Mouse (Mus musculus) T-helper 2 cell (primary cell): ENCODE data around the gene Gm21974.
"Not testable (repeated sequence)": the region's sequence is repeated elsewhere in the genome, so short reads cannot be mapped to it uniquely, and the experiment has no call there.

ENCODE experiments used
- in situ Hi-C: fragments of 300-600 bp; cut with MboI, MseI; formaldehyde crosslinking; loops from one replicate; pipeline ENCODE4 v1.15.1; 2025; ENCODE audit warnings: high pct_unique_total_duplicates

The Gm21974 gene

DNA sequence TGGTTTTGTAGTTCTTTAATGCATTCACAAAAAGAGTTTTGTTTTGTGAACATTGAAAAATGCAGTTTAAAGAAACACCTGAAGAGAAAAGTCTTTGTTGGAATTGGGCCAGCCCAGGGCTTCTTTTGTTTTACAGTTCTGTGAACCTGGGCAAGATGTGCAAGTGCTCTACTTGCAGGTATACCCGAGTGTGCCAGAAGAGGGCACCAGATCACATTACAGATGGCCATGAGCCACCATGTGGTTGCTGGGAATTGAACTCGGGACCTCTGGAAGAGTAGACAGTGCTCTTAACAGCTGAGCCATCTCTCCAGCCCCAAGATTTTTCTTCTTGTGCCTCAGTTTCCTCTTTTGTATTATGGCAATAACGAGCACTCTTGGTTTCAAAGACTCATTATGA lies 22.9 kb upstream of the Gm21974 start:
- in situ Hi-C loops = no loop called here

DNA sequence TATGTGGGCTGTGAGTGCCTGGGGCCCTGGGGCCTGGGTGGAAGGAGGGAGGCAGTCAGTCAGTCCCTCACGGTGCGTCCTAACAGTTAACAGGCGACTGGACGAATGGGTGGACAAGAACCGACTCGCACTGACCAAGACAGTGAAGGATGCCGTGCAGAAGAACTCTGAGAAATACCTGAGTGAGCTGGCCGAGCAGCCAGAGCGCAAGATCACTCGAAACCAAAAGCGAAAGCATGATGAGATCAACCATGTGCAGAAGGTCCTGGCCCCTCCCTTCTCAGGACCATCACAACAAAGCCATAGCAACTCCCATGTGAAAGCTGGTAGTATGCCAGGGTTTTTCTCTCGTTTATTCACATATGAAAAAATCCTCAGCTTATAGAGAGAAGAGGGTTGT lies 20.0 kb upstream of the Gm21974 start:
- in situ Hi-C loops = no loop called here

GRCm38 (mm10) chr7:127912938-127913337 lies 17.7 kb upstream of the Gm21974 start:
- in situ Hi-C loops = loop anchor here (5.0 kb wide), 1 partner anchor 36 kb away; the partner anchor contains the start of genes Zfp646 and Zfp668

- in situ Hi-C loops = loop anchor here (5.0 kb wide), 1 partner anchor 35 kb away; the partner anchor contains the start of genes Zfp646 and Zfp668
Observed at GRCm38 (mm10) chr7:127912190-127912871, 17.1 kb upstream of the Gm21974 start, which contains the start of gene Kat8. Gene Kat8, plus strand, starts transcription at chr7:127912516.

DNA sequence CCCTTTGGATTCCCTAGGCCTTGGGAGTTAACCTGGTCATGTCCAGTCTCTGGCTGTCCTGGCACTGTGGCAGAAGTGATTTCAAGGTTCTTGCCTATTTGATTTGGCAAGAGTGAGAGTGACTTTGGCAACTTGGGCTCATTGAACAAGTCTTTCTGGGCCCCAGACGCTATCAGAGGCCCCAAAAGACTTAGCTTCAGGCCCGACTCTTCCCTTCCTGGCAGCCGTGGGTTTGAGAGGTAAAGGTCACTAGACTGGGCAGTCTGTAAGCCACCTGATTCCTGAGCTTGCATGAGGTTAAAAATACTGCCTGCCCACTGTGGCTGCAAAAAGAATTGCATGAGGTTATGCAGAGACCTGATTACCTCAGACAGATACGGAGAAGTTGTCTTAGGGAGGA lies 13.4 kb upstream of the Gm21974 start:
- in situ Hi-C loops = no loop called here

DNA sequence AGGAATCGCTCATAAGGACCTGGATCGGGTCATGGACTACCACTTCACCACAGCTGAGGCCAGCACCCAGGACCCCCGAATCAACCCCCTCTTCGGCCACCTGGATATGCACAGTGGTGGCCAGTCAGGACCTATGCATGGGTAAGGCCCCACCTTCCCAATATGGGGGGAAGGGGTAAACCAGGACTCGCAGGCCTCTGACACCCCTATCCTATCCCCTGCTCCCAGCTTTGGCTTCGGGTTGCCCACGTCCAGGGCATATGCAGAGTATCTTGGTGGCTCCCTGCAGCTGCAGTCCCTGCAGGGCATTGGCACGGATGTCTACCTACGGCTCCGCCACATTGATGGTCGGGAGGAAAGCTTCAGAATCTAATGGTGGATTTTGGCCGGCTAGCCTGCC lies 12.7 kb upstream of the Gm21974 start:
- in situ Hi-C loops = no loop called here

- in situ Hi-C loops = no loop called here
Observed at GRCm38 (mm10) chr7:127903971-127904796, 8.9 kb upstream of the Gm21974 start, which contains the start of gene Bckdk. Gene Bckdk, plus strand, starts transcription at chr7:127904082.

DNA sequence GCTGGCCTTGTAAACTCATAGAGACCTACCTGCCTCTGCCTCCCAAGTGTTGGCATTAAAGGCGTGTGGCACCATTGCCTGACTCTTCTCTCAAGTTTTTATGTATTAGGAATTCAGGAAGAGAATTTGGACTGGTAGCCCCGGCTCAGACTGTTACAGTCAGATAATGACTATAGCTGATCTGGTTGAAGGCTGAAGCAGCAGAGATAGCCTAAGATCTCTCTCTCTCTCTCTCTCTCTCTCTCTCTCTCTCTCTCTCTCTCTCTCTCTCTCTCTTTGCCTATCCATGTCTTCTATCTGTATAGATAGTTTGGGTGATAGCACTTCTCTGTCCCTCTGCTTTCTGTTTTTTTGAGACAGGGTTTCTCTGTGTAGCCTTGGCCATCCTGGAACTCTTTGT lies 6.5 kb upstream of the Gm21974 start:
- in situ Hi-C loops = no loop called here

- in situ Hi-C loops = no loop called here
Observed at GRCm38 (mm10) chr7:127899997-127900396, 4.7 kb upstream of the Gm21974 start.

- in situ Hi-C loops = no loop called here
Observed at GRCm38 (mm10) chr7:127898179-127898956, 3.1 kb upstream of the Gm21974 start.

DNA sequence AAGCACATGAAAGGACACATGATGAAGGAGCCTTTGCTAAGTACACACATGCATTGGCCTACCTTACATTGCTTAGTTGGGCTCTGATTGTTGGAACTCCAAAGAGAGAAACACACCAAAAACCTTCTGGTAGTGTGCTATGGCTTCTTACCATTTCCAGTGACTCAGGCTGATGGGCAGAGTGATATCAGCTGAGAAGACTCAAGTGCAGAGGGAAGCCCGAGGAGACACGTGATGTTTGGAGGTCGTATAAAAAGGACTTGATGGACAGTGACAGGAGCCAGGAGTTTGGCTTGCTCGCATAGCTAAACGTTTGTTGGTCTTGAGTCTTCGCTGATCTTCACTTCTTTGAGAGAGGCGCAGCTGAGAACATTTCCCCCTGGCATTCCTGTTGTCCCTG lies 2.3 kb upstream of the Gm21974 start:
- in situ Hi-C loops = no loop called here

DNA sequence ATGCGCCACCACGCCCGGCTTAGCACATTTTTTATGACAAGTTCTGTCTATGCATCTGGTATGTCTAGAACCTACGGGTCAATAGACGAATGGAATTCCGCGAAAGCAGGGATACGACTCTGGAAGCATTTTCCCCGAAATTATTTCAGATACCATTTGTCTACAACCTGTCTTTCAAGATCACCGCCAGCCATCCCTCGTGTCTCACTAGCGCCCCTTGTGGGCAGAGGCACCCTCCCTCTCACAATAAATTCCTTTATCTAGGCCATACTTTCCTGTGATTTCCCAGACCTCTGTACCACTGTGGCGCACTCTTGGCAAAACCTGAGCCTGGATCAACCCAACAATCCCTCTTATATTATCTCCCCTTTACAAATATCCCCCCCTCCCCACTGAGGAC lies 1.1 kb upstream of the Gm21974 start:
- in situ Hi-C loops = no loop called here

DNA sequence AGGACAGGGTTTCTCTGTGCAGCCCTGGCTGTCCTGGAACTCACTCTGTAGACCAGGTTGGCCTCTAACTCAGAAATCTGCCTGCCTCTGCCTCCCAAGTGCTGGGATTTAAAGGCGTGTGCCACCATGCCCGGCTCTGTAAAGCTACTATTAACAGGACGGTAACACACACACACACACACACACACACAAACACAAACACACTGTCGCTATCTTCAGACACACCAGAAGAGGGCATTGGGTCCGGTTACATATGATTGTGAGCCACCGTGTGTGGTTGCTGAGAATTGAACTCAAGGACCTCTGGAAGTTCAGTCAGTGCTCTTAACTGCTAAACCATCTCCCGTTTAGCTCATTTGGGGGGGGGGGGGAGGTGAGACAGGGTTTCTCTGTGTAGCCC lies 637 bp upstream of the Gm21974 start:
- in situ Hi-C loops = not testable (repeated sequence)

GRCm38 (mm10) chr7:127894480-127894879 lies 774 bp downstream of the Gm21974 start:
- in situ Hi-C loops = no loop called here

GRCm38 (mm10) chr7:127890798-127891197 lies 4.5 kb downstream of the Gm21974 start, which contains the start of gene Prss53:
Gene Prss53, minus strand, starts transcription at chr7:127890970.
- in situ Hi-C loops = no loop called here

DNA sequence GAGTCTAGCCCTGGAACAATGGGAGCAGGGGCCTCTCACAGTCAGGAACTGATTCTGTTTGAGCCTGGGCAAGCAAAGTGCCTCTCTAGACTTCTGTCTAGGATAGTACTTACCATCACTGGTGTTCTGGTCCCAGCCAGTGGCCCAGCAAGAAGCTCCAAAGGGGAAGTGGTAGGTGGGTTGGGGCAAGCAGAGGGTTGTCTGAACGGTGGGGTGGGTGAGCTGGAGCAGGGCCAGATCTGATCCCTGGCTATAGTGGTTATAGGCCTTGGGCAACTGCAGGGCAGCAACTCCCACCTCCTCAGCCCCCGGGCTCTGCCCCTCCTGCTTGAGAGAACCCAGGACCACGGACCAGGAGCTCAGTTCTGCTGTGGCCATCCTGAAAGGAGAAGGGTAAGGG lies 6.4 kb downstream of the Gm21974 start:
- in situ Hi-C loops = no loop called here

- in situ Hi-C loops = no loop called here
Observed at GRCm38 (mm10) chr7:127887781-127888180, 7.5 kb downstream of the Gm21974 start.

GRCm38 (mm10) chr7:127887191-127887590 lies 8.1 kb downstream of the Gm21974 start:
- in situ Hi-C loops = no loop called here

DNA sequence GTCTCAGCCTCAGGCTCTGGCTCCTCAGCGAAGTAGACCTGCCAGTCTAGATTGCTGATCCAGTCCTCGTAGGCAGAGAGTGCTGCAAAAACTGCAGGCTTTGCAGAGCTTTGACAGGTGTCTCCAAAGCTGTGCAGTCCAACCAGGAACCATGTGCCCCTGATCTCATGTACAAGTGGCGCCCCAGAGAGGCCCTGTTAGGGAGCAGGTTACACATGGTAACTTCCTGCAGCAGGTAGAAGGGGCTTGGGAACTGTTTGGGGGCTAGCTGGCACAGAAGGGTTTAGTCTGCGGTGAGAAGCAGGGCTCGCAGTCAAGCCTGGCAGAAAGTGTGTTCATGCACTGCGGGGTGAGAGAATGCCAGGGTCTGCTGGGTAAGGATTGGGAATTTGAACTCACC lies 8.7 kb downstream of the Gm21974 start:
- in situ Hi-C loops = no loop called here

- in situ Hi-C loops = no loop called here
Observed at GRCm38 (mm10) chr7:127885951-127886350, 9.3 kb downstream of the Gm21974 start.

DNA sequence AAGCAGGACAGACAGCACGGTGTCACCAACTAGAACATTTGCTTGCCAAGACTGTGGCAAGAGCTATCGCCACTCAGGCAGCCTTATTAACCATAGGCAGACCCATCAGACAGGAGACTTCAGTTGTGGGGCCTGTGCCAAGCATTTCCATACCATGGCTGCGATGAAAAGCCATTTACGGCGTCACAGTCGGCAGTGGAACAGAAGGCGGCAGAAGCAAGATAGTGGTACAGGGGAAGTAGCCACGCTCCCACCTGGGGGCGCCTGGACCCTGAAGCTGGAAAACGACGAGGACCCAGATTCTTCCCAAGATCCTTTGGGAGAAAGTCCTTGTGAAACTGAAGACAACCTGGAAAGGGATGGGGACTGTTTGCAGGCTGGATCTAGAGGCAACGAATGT lies 14.8 kb downstream of the Gm21974 start:
- in situ Hi-C loops = no loop called here

DNA sequence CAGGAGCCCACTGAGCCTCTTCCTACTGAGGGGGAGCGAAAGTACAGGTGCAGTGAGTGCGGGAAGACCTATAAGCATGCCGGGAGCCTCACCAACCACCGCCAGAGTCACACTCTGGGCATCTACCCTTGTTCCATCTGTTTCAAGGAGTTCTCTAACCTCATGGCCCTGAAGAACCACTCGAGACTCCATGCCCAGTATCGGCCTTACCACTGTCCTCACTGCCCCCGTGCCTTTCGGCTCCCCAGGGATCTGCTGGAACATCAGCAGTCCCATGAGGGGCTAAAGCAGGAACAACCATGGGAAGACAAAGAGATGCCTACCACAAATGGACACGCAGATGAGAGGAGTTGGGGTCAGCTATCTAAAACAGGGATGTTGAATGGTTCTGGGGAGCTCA lies 16.0 kb downstream of the Gm21974 start:
- in situ Hi-C loops = loop anchor here (5.0 kb wide), 1 partner anchor 33 kb away; the partner anchor contains the start of gene Kat8
